Mouse (Mus musculus) small intestine, adult 2 months (tissue): Measurements from ENCODE around the gene Nfkbie.

Experiments
- CTCF ChIP-seq: fragments of 200-500 bp; IDR thresholded peaks from 2 replicates; pipeline ENCODE4 v1.5.1; 2012; ENCODE audit warnings: low read depth, mild to moderate bottlenecking, control low read depth, inconsistent platforms, low read length, moderate library complexity, mixed read lengths; ENCODE audit not compliant: insufficient replicate concordance, insufficient read length; ENCODE audit errors: extremely low read depth
- POLR2A ChIP-seq: fragments of 200-500 bp; IDR thresholded peaks from 2 replicates; pipeline ENCODE4 v1.6.1; 2012; ENCODE audit warnings: low read depth, mild to moderate bottlenecking, control low read depth, inconsistent platforms, low read length, moderate library complexity

GRCm38 (mm10) chr17:45526571-45526970, 28.9 kb upstream of the Nfkbie start:
- TF ChIP-seq CTCF, result no peak
- no peak for TF ChIP-seq POLR2A
